Mouse (Mus musculus): ENCODE results near the gene Pomt2.

- TF ChIP-seq CTCF (IDR thresholded peaks at IDR 0.05): no peak
- TF ChIP-seq EP300 (IDR thresholded peaks at IDR 0.05): no peak
These were observed 60.5 kb downstream of the Pomt2 start for GRCm38 (mm10) chr12:87087236-87087635.

Measured in lung, postnatal 0 days (tissue).